Mouse (Mus musculus) liver, embryonic 12.5 days (tissue): ENCODE results near the gene Tent4a. TPM values are rescaled to one million over a fixed set of nuclear protein-coding genes. Genes with fewer than 3 reads are reported as not detected.

Source experiments
- ATAC-seq: fragments of 200-750 bp; cut with Nextera tagmentation; 2 replicates; pipeline ENCODE4 v1.8.0; 2017; ENCODE audit warnings: moderate number of reproducible peaks, mild to moderate bottlenecking, moderate library complexity
- H3K27ac ChIP-seq: fragments of 300-500 bp; sonication (generic); 2 replicates; pipeline ENCODE4 v1.5.1; 2016; ENCODE audit warnings: mild to moderate bottlenecking
- H3K27me3 ChIP-seq: fragments of 300-500 bp; sonication (generic); replicated peaks from 2 replicates; pipeline ENCODE4 v1.6.1; 2016; ENCODE audit warnings: mild to moderate bottlenecking, moderate library complexity
- H3K36me3 ChIP-seq: fragments of 300-500 bp; sonication (generic); 2 replicates; pipeline ENCODE4 v1.6.1; 2016; ENCODE audit warnings: mild to moderate bottlenecking, moderate library complexity
- H3K4me1 ChIP-seq: fragments of 300-500 bp; sonication (generic); 2 replicates; pipeline ENCODE4 v1.6.1; 2016
- H3K4me2 ChIP-seq: fragments of 300-500 bp; sonication (generic); 2 replicates; pipeline ENCODE4 v1.6.1; 2016; ENCODE audit warnings: mild to moderate bottlenecking, moderate library complexity
- H3K4me3 ChIP-seq: fragments of 300-500 bp; sonication (generic); 2 replicates; pipeline ENCODE4 v1.5.1; 2016; ENCODE audit warnings: mild to moderate bottlenecking, moderate library complexity
- H3K9ac ChIP-seq: fragments of 300-500 bp; sonication (generic); 2 replicates; pipeline ENCODE4 v1.6.1; 2016; ENCODE audit warnings: mild to moderate bottlenecking, moderate library complexity
- H3K9me3 ChIP-seq: fragments of 300-500 bp; sonication (generic); replicated peaks from 2 replicates; pipeline ENCODE4 v1.6.1; 2016; ENCODE audit warnings: mild to moderate bottlenecking, moderate library complexity
- WGBS: fragments of 180-500 bp; shearing (Covaris S2); methylation state at CpG from one replicate; pipeline ENCODE4 v1.1.7; 2016; ENCODE audit not compliant: insufficient replicate concordance; 5-methylcytosine and 5-hydroxymethylcytosine counted together
- polyA plus RNA-seq: library from polyadenylated mRNA; unstranded; fragments of >200 nt; fragmentation: Nextera tagmentation; extraction: Ambion mirVana; gene quantifications from 2 replicates; pipeline ENCODE4 v1.2.1, GENCODE M21; 2016

Tent4a gene
- polyA plus RNA-seq, 1 experiment from 2014 or later, result 3.0 TPM

- Histone ChIP-seq H3K4me2 (no peak overlapping the region), H3K9me3 (no peaks in the 10 kb centered on the region), H3K4me1 (no peaks in the 10 kb centered on the region), H3K27ac (no peak overlapping the region), H3K27me3 (no peaks in the 10 kb centered on the region), H3K36me3 (no peaks in the 10 kb centered on the region), H3K4me3 (no peak overlapping the region), H3K9ac (no peak overlapping the region)
- WGBS, result 46% methylated on average over 11 of the region's 11 CpGs
- ATAC-seq, result no peak
These were observed 77.8 kb downstream of the Tent4a start for GRCm38 (mm10) chr13:69456641-69457040.

- no peaks in the 10 kb centered on the region for H3K4me1 ChIP-seq
- H3K4me2 ChIP-seq, result no peak overlapping the region
- no peaks in the 10 kb centered on the region for H3K36me3 ChIP-seq
- H3K27me3 ChIP-seq, result no peaks in the 10 kb centered on the region
- no peak overlapping the region for H3K27ac ChIP-seq
- no peak overlapping the region for H3K4me3 ChIP-seq
- H3K9ac ChIP-seq, result no peak overlapping the region
- no peaks in the 10 kb centered on the region for H3K9me3 ChIP-seq
- WGBS, result 71% methylated on average over 14 of the region's 14 CpGs
- no peak for ATAC-seq
These were observed 78.8 kb downstream of the Tent4a start for GRCm38 (mm10) chr13:69455476-69456175.

Other genes starting within 250 kb of the Tent4a start
- gene Nsun2, start 871 bp downstream of the Tent4a start, polyA plus RNA-seq, result 184 and 189 TPM in 2 replicates
- 5.2 and 6.0 TPM in 2 replicates for gene Srd5a1, start 76.8 kb upstream of the Tent4a start, polyA plus RNA-seq
- gene Ube2ql1, start 205.3 kb upstream of the Tent4a start, polyA plus RNA-seq, result 0.18 and 0.21 TPM in 2 replicates